Mouse (Mus musculus) heart, embryonic 10.5 days (tissue): ENCODE results near the gene Clptm1. TPM values are rescaled to one million over a fixed set of nuclear protein-coding genes. Genes with fewer than 3 reads are reported as not detected.

Experiments
- DNase-seq: peaks from one replicate; pipeline ENCODE4 v3.0.0-alpha.2; 2017; ENCODE audit warnings: low spot score
- H3K27ac ChIP-seq: fragments of 300-500 bp; sonication (generic); 2 replicates; pipeline ENCODE4 v1.5.1; 2016; ENCODE audit warnings: mild to moderate bottlenecking
- H3K27me3 ChIP-seq: fragments of 300-500 bp; sonication (generic); 2 replicates; pipeline ENCODE4 v1.6.1; 2016; ENCODE audit warnings: mild to moderate bottlenecking; ENCODE audit not compliant: poor library complexity, insufficient read depth, severe bottlenecking
- H3K36me3 ChIP-seq: fragments of 300-500 bp; sonication (generic); 2 replicates; pipeline ENCODE4 v1.6.1; 2016; ENCODE audit warnings: mild to moderate bottlenecking, moderate library complexity
- H3K4me1 ChIP-seq: fragments of 300-500 bp; sonication (generic); 2 replicates; pipeline ENCODE4 v1.6.1; 2016; ENCODE audit warnings: mild to moderate bottlenecking
- H3K4me3 ChIP-seq: fragments of 300-500 bp; sonication (generic); 2 replicates; pipeline ENCODE4 v1.5.1; 2016; ENCODE audit warnings: mild to moderate bottlenecking, moderate library complexity
- H3K9me3 ChIP-seq: fragments of 300-500 bp; sonication (generic); 2 replicates; pipeline ENCODE4 v1.6.1; 2016; ENCODE audit warnings: mild to moderate bottlenecking, moderate library complexity
- WGBS: fragments of 180-500 bp; shearing (Covaris S2); methylation state at CpG from one replicate; pipeline ENCODE4 v1.1.7; 2016; 5-methylcytosine and 5-hydroxymethylcytosine counted together
- polyA plus RNA-seq: library from polyadenylated mRNA; unstranded; fragments of >200 nt; fragmentation: Nextera tagmentation; extraction: Ambion mirVana; gene quantifications from 2 replicates; pipeline ENCODE4 v1.2.1, GENCODE M21; 2016

Gene Clptm1
- polyA plus RNA-seq, 1 experiment from 2014 or later: 101 TPM

DNA sequence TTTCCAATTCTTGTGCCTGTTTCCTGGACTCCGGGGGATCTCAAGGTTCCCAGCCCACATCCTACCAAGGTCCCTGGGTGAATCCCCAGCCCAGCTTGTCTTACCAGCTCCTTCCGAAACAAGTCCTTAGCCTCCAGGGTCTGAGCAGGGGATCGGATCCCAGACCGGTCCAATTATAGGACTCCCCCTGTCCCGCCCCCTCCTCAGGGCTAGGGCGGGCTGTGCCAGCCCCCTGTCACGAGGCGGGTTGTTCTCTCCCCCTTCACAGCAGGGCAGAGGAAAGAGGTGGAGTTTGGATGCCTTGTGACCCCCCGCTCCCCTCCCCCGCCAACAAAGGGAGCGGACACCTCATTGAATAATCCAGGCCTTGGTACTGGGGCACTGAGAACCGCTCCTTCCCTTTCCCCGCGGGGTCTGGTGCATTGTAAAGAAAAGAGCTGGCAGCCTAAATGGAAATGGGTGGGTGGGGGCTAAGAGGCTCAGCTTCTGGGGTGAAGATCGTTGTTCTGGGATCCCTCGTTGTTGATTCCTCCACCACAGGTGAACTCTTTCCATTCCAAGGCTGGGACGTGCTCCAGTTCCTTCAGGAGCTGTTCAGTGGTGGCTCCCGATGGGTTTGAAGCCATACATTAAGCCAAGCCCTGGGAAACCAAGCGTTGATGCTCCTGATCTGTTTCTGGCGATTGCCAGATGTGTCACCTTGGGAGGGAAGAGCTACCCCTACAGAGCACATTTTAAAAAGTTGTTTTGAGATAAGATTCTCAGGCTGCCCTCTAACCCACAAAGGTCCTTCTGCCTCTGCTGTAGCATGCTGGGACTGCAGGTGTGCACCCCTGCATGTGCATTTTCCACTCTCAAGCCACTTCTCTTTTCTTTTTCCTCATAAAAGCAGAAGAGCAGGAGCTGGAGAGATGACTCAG is 34.3 kb upstream of the Clptm1 start, which contains the start of gene Apoe:
TSS of gene Apoe (minus strand) at position 282 of the 920 bp plus-strand sequence.
- Histone ChIP-seq H3K4me3 (peak within 1 kb of the TSS; percentile 59), H3K4me1 (peaks cover 52% of the 10 kb centered on the region), H3K27ac (peak within 1 kb of the TSS; percentile 79), H3K36me3 (peaks cover 47% of the 10 kb centered on the region), H3K27me3 (no peaks in the 10 kb centered on the region), H3K9me3 (no peaks in the 10 kb centered on the region)
- peak; percentile 81 for DNase-seq
- 2% methylated on average over 20 of the region's 20 CpGs for WGBS

DNA sequence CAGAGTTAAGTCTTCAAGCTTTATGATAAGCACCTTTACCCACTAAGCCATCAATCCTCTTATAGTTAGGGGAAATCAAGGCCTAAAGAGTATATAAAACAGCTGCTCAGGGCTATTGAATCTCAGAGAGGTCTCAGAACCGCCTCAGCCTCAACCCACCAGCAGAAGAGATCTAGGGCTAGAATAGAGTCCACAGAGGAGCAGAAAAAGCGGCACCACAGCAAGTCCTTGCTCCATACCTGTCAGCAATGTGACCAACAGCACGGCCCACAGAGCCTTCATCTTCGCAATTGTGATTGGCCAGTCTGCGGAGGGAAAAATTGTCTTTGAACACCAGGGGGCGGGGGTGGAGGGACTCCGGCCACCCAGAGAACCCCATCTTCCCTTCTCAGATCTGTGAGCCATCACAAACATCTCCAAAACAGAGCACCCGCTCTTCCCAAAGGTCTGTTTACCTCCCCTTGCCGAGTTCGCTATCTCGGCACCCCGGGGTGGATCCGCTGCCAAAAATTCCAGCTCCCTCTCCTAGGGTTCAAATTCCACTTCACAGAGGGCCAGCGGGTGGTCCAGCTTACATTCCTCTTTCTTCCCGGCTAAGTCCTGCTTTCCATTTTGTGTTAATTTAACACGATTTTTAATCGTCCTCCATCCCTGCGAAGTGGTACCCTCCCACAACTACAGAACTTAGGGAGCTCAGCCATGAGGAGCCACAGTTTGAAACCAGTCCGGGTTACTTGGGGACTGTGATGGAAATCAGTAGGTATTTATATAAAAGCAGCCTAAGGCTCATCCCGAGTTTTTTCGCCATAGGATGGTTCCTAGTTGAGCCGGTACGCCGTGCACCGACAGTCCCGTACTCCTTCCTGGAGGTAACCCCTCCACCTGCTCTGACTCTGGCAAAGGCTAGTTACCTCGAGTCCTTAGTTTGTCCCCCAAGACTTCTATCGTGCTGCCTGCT is 33.4 kb upstream of the Clptm1 start:
- 1% methylated on average over 28 of the region's 28 CpGs for WGBS
- Histone ChIP-seq H3K4me1 (peaks cover 61% of the 10 kb centered on the region), H3K4me3 (peak overlapping the region; percentile 59), H3K27ac (peak overlapping the region; percentile 79), H3K36me3 (peaks cover 38% of the 10 kb centered on the region), H3K9me3 (no peaks in the 10 kb centered on the region), H3K27me3 (no peaks in the 10 kb centered on the region)
- DNase-seq: no peak

DNA sequence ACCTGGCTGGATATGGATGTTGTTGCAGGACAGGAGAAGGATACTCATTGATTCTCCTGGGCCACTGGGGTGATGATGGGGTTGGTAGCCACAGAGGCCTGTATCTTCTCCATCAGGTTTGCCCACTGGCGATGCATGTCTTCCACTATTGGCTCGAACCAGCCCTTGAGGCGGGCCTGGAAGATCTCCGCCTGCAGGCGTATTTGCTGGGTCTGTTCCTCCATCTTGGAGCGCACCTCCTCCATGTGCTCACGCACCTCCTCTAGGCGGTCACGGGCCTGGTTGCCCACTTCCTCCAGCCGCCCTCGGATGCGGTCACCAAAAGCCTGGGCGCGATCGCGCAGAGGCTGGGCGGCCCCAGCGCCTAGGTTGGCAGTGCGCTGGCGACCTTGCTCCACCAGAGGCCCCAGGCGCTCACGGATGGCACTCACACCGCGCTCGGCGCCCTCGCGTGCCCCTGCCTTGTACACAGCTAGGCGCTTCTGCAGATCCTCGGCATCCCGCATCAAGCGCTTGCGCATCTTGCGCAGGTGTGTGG is 31.6 kb upstream of the Clptm1 start:
- Histone ChIP-seq H3K27me3 (no peaks in the 10 kb centered on the region), H3K4me1 (peaks cover 72% of the 10 kb centered on the region), H3K27ac (peak overlapping the region; percentile 11; the same call in 1 of the 2 replicates), H3K9me3 (no peaks in the 10 kb centered on the region), H3K36me3 (peaks cover 20% of the 10 kb centered on the region), H3K4me3 (peak overlapping the region; percentile 59; the same call in 1 of the 2 replicates)
- peak; percentile 71 for DNase-seq
- WGBS: 92% methylated on average over 34 of the region's 34 CpGs

DNA sequence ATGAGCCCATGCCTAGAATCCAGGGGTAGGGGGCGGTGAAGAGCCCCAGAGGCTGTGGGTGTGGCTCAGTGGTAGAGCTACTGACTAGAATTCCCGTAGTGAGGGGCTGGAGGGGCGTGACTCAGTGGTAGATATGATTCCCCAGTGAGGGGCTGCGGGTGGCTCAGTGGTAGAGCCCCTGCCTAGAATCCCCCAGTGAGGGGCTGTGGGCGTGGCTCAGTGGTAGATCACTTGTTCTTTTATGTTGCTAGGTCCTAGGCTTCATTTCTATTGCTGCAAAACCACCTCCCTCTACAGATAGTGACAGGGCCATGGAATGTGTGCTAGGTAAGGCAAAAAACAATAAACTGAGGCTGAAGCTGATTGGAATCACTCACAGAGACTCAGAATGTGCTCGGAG is 31.0 kb upstream of the Clptm1 start:
- Histone ChIP-seq H3K27ac (0 out of 2 replicates have a peak overlapping the region, but pooled peaks have one; percentile 84), H3K36me3 (peaks cover 18% of the 10 kb centered on the region), H3K4me3 (no peak overlapping the region), H3K9me3 (no peaks in the 10 kb centered on the region), H3K27me3 (no peaks in the 10 kb centered on the region), H3K4me1 (peaks cover 70% of the 10 kb centered on the region)
- 64% methylated on average over 6 of the region's 6 CpGs for WGBS
- DNase-seq: no peak

DNA sequence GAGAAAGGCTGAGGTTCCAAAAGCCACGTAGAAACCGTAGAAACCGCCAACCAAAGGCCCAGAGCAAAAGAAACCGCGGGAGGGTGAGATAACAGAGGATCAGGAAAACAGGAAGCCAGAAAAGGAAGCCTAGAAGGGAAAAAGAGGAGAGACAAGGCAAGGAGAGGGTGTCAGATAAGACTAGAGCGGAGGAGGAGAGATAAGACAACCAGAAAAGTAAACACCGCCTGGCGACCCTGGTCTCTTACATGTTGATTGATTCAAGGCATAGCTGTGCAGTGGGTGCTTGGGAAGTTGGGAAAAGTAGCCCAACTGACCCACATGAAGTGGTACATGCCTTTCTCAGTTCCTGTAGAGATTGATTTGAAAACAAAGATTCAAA is 30.4 kb upstream of the Clptm1 start:
- Histone ChIP-seq H3K9me3 (no peaks in the 10 kb centered on the region), H3K4me3 (0 out of 2 replicates have a peak overlapping the region, but pooled peaks have one; percentile 1), H3K4me1 (peaks cover 64% of the 10 kb centered on the region), H3K27me3 (no peaks in the 10 kb centered on the region), H3K36me3 (peaks cover 18% of the 10 kb centered on the region), H3K27ac (peak overlapping the region; percentile 84)
- WGBS: 4% methylated on average over 8 of the region's 8 CpGs
- no peak for DNase-seq

DNA sequence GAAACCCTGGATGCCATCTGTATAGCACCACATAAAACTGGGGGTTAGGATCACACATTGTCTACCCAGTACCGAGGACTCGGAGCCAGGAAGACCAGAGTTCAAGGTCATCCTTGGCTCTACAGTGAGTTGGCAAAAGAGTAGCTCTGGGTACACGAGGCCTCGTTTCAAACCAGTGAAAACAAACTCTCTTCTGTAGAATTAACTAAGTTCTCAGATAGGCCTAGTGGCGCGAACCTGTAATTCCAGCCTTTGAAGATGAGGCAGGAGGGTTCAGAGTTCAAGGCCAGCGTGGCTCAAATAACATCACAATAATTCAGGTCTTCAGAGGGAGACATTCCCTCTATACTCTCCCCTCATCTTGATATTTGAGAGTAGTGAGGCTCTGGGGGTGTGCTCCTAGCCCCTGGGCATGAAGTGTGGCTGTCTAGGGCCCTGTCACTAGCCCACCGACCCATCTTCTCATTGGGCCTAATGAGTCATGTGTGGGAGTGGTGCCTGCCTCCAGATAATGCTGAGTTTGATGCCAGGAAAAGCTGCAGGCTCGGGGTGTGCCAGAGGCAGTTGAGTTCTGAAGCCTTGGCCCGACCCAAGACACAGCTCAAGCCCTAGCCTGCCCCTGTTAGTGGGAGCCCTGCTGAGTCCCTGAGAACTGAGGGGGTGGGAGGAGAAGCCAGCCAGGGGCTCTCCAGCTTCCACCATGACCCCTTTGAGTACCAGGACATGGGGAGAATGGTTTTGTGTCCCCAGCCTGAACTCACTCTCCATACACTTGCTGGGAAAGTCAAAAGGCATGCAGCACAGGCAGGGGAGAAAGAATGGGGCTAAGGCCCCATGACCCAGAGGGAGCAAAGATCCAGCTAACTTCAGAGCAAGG is 29.7 kb upstream of the Clptm1 start:
- Histone ChIP-seq H3K4me3 (0 out of 2 replicates have a peak overlapping the region, but pooled peaks have one; percentile 1), H3K9me3 (no peaks in the 10 kb centered on the region), H3K36me3 (peaks cover 18% of the 10 kb centered on the region), H3K27ac (peak overlapping the region; percentile 84), H3K27me3 (no peaks in the 10 kb centered on the region), H3K4me1 (peaks cover 61% of the 10 kb centered on the region)
- no peak for DNase-seq
- 68% methylated on average over 10 of the region's 10 CpGs for WGBS

DNA sequence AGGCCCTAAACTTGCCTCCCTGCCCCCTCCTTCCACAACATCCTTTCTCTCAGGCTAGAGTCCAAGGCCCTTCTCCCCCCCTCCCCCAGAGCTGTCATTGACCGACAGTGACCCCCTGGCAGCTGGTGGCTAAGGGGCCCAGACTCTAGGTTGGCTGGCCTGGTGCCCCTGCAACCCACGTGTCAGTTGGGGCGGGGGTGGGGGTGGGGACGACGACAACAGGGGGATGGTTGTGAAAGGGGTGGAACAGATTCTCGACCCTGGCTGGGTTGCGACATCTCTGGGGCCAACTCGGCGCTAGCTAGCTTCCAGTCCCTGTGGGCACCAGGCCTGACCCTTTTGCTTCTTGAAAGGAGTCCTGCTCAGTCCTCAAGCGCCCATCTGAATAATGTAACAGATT is 28.6 kb upstream of the Clptm1 start:
- Histone ChIP-seq H3K4me3 (peak overlapping the region; percentile 27), H3K9me3 (no peaks in the 10 kb centered on the region), H3K36me3 (peaks cover 18% of the 10 kb centered on the region), H3K27ac (peak overlapping the region; percentile 78), H3K4me1 (peaks cover 51% of the 10 kb centered on the region), H3K27me3 (no peaks in the 10 kb centered on the region)
- DNase-seq: no peak
- WGBS: 15% methylated on average over 10 of the region's 10 CpGs

DNA sequence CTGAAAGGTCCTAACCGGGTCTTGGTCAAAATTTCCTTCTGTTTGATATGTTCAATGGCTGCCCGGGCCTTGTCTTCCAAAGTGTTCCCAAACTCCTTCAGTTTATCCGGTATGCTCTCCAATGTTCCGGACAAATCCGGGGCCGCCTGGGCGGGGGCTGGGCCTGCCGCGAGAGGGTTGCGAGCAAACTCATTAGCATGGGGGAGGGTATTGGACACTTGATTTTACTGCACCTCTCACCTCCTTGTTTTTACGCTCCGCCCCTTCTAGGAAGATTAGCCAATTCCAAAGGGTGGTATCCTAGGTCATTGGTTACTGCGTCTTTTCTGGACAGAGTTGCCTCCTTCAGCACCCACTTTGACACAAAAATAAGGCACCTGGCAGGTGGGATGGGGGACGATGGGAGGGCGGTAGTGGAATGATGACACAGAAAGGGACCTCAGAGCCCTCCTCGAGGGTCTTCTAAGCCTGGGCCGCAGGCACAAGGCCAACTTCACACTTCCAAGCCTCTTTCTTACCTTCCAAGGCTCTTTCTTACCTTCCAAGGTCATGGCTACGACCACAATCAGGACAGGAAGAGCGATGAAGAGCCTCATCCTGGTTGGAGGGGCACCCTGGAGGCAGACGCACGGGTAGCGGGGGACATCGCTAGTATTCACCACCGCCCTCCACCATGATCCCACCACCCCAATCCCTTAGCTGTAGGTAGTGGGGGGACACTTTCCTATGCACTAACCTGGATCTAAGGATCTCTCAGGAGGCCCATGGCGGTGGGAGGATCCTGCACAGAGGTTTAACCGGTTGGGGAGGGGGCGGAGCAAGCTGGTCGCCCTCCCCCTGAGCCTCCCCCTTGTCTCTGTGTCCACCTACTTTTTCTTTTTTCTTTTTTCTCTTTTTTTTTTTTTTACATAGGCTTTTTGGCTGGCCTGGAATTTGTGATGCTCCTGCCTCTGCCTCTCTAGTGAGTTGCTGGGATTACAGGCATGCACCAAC is 27.3 kb upstream of the Clptm1 start, which contains the start of gene Apoc1:
TSS of gene Apoc1 (minus strand) at position 788 of the 993 bp plus-strand sequence.
- Histone ChIP-seq H3K27me3 (no peaks in the 10 kb centered on the region), H3K27ac (peak within 1 kb of the TSS; percentile 78), H3K4me1 (peaks cover 48% of the 10 kb centered on the region), H3K36me3 (peaks cover 15% of the 10 kb centered on the region), H3K4me3 (peak within 1 kb of the TSS; percentile 32), H3K9me3 (no peaks in the 10 kb centered on the region)
- DNase-seq: no peak
- 41% methylated on average over 28 of the region's 28 CpGs for WGBS

DNA sequence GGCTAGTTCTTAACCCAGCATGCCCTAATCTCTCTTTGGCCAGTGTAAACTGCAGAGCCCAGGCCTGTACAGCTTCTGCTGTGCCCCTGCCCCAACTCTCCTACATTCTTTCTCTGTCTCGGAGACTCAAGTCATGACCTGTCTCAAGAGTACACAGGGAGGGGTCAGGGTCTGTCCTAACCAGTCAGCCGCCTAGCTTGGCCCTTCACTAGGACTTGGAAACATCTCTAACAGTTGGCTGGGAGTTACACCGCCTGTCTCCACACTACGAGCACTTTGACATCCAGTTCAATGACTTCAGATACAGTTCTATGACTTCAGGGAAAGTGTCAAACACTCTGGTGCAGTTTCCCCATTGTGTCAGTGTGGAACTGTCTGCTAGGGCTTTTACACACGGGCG is 26.6 kb upstream of the Clptm1 start:
- Histone ChIP-seq H3K4me3 (peak overlapping the region; percentile 32), H3K27ac (peak overlapping the region; percentile 72), H3K27me3 (no peaks in the 10 kb centered on the region), H3K36me3 (peaks cover 7% of the 10 kb centered on the region), H3K4me1 (peaks cover 54% of the 10 kb centered on the region), H3K9me3 (no peaks in the 10 kb centered on the region)
- no peak for DNase-seq
- WGBS: 65% methylated on average over 6 of the region's 6 CpGs

DNA sequence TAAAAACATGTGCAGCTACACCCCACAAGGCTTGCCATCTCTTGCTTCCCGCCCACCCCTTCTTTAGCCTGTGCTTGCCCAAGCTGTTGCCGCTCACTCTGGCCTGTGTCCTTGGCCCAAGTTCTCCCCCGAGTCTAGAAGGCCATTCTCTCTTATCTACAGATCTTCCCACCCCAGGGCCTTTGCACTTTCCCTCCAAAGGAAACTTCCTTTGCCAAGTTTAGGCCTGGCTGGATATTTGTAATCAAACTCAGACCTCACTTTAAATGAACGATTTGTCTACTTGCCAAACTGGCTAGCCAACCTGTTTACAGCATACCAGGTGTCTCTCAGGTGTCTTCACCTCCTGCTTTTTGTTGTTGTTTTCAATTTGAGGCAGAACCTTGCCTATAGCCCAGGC is 26.0 kb upstream of the Clptm1 start:
- no peak for DNase-seq
- Histone ChIP-seq H3K4me1 (peaks cover 53% of the 10 kb centered on the region), H3K36me3 (0 out of 2 replicates have a peak, but pooled peaks cover 1% of the 10 kb centered on the region), H3K27ac (no peak overlapping the region), H3K9me3 (no peaks in the 10 kb centered on the region), H3K4me3 (no peak overlapping the region), H3K27me3 (no peaks in the 10 kb centered on the region)
- 79% methylated on average over 4 of the region's 4 CpGs for WGBS

DNA sequence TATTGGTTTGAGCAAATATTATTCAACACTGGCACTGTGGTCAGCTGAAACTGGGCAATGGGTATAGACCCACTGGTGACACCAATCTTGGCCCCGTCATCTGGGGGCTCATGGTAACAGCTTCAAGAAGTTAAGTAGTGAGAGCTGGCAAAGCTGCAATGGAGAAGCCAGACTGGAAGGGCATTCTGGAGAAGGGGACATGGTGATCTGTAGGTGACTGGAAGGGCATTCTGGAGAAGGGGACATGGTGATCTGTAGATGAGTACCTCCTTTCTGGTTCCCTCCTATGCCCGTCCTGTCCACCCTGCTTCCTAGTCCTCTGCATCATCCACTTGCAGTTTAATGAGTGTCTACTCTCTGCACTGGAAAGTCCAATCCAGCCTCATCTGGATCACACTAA is 23.8 kb upstream of the Clptm1 start:
- Histone ChIP-seq H3K27ac (no peak overlapping the region), H3K36me3 (no peaks in the 10 kb centered on the region), H3K4me3 (no peak overlapping the region), H3K4me1 (peaks cover 32% of the 10 kb centered on the region), H3K27me3 (no peaks in the 10 kb centered on the region), H3K9me3 (no peaks in the 10 kb centered on the region)
- WGBS: 97% methylated on average over 2 of the region's 2 CpGs
- DNase-seq: no peak
